Mouse (Mus musculus): ENCODE data around the gene Fndc8. TPM values are rescaled to one million over a fixed set of nuclear protein-coding genes. Genes with fewer than 3 reads are reported as not detected.

Gene Fndc8
- total RNA-seq, 1 experiment, result not detected

GRCm38 (mm10) chr11:82886559-82886958 lies 5.4 kb upstream of the Fndc8 start:
- Histone ChIP-seq H3K9ac (ENCODE audit: insufficient read depth, low read depth, low read length, poor library complexity, severe bottlenecking) (no peak overlapping the region), H3K27ac (ENCODE audit: insufficient read depth, low read depth, low read length, poor library complexity, severe bottlenecking) (no peak overlapping the region), H3K36me3 (ENCODE audit: control insufficient read depth, insufficient read depth, low read length, poor library complexity, severe bottlenecking) (peaks cover 2% of the 10 kb centered on the region; the same call in 1 of the 2 replicates), H3K4me3 (ENCODE audit: insufficient read depth in 1 of 2, low read depth in 1 of 2, low read length in 2 of 2, poor library complexity in 1 of 2, severe bottlenecking in 1 of 2) (no peak overlapping the region), H3K9me3 (ENCODE audit: control insufficient read depth, insufficient read depth, low read depth, low read length) (no peaks in the 10 kb centered on the region), H3K4me1 (ENCODE audit: control insufficient read depth in 2 of 2, insufficient read depth in 2 of 2, low read length in 2 of 2, poor library complexity in 1 of 2) (peaks cover 6 to 20% of the 10 kb centered on the region in 2 experiments; a peak in 2 of 4 replicates)
- no peak for DNase-seq (ENCODE audit: low read depth, low spot score)
- in situ Hi-C loops (cut with MboI; ENCODE audit: low sequenced_read_pairs in 2 of 2, unreplicated experiment in 2 of 2), result loop anchor here in 1 of 2 experiments (25.0 kb wide), 1 partner anchor 649 kb away; no protein-coding TSS in a partner anchor
- peak; percentile 85 for TF ChIP-seq ZNF384 (IDR thresholded peaks at IDR 0.05; ENCODE audit: low read depth, low read length)
- no peak for TF ChIP-seq HCFC1 (IDR thresholded peaks at IDR 0.05; ENCODE audit: borderline replicate concordance, insufficient read depth, low read length)

- Histone ChIP-seq H3K9ac (ENCODE audit: insufficient read depth, low read depth, low read length, poor library complexity, severe bottlenecking) (no peak overlapping the region), H3K4me1 (ENCODE audit: control insufficient read depth in 2 of 2, insufficient read depth in 2 of 2, low read length in 2 of 2, poor library complexity in 1 of 2) (peaks cover 0 to 10% of the 10 kb centered on the region in 2 experiments; a peak in 1 of 4 replicates), H3K36me3 (ENCODE audit: control insufficient read depth, insufficient read depth, low read length, poor library complexity, severe bottlenecking) (no peaks in the 10 kb centered on the region), H3K27ac (ENCODE audit: insufficient read depth, low read depth, low read length, poor library complexity, severe bottlenecking) (no peak overlapping the region), H3K4me3 (ENCODE audit: insufficient read depth in 1 of 2, low read depth in 1 of 2, low read length in 2 of 2, poor library complexity in 1 of 2, severe bottlenecking in 1 of 2) (no peak overlapping the region), H3K9me3 (ENCODE audit: control insufficient read depth, insufficient read depth, low read depth, low read length) (no peaks in the 10 kb centered on the region)
- DNase-seq (ENCODE audit: low read depth, low spot score), result no peak
- TF ChIP-seq MAFK (IDR thresholded peaks at IDR 0.05; ENCODE audit: insufficient read depth, low read depth, low read length) (no peak), ZC3H11A (IDR thresholded peaks at IDR 0.05; ENCODE audit: borderline replicate concordance, low read depth, low read length) (no peak), ZNF384 (IDR thresholded peaks at IDR 0.05; ENCODE audit: low read depth, low read length) (no peak), HCFC1 (IDR thresholded peaks at IDR 0.05; ENCODE audit: borderline replicate concordance, insufficient read depth, low read length) (no peak), CHD2 (IDR thresholded peaks at IDR 0.05; ENCODE audit: low read depth, low read length) (no peak)
- in situ Hi-C loops (cut with MboI; ENCODE audit: low sequenced_read_pairs in 2 of 2, unreplicated experiment in 2 of 2), result loop anchor here in 1 of 2 experiments (25.0 kb wide), 1 partner anchor 651 kb away; no protein-coding TSS in a partner anchor
Observed at GRCm38 (mm10) chr11:82888491-82888946, 3.4 kb upstream of the Fndc8 start.

- in situ Hi-C loops (cut with MboI; ENCODE audit: low sequenced_read_pairs in 2 of 2, unreplicated experiment in 2 of 2), result loop anchor here in 1 of 2 experiments (25.0 kb wide), 1 partner anchor 652 kb away; no protein-coding TSS in a partner anchor
- H3K4me1 ChIP-seq (ENCODE audit: control insufficient read depth in 2 of 2, insufficient read depth in 2 of 2, low read length in 2 of 2, poor library complexity in 1 of 2), result peaks cover 0 to 5% of the 10 kb centered on the region in 2 experiments; a peak in 1 of 4 replicates
- no peaks in the 10 kb centered on the region for H3K36me3 ChIP-seq (ENCODE audit: control insufficient read depth, insufficient read depth, low read length, poor library complexity, severe bottlenecking)
- DNase-seq (ENCODE audit: low read depth, low spot score), result no peak
- H3K4me3 ChIP-seq (ENCODE audit: insufficient read depth in 1 of 2, low read depth in 1 of 2, low read length in 2 of 2, poor library complexity in 1 of 2, severe bottlenecking in 1 of 2), result peak overlapping the region; percentile 71 to 90
- H3K9me3 ChIP-seq (ENCODE audit: control insufficient read depth, insufficient read depth, low read depth, low read length), result no peaks in the 10 kb centered on the region
- H3K9ac ChIP-seq (ENCODE audit: insufficient read depth, low read depth, low read length, poor library complexity, severe bottlenecking), result peak overlapping the region; percentile 75
- TF ChIP-seq HCFC1 (IDR thresholded peaks at IDR 0.05; ENCODE audit: borderline replicate concordance, insufficient read depth, low read length), result no peak
- no peak for TF ChIP-seq CHD2 (IDR thresholded peaks at IDR 0.05; ENCODE audit: low read depth, low read length)
- no peak for TF ChIP-seq MAFK (IDR thresholded peaks at IDR 0.05; ENCODE audit: insufficient read depth, low read depth, low read length)
- no peak for TF ChIP-seq ZC3H11A (IDR thresholded peaks at IDR 0.05; ENCODE audit: borderline replicate concordance, low read depth, low read length)
- TF ChIP-seq ZNF384 (IDR thresholded peaks at IDR 0.05; ENCODE audit: low read depth, low read length), result no peak
- H3K27ac ChIP-seq (ENCODE audit: insufficient read depth, low read depth, low read length, poor library complexity, severe bottlenecking), result no peak overlapping the region
Observed at GRCm38 (mm10) chr11:82889524-82890341, 2.2 kb upstream of the Fndc8 start.

GRCm38 (mm10) chr11:82890342-82890762 lies 1.6 kb upstream of the Fndc8 start, which contains the start of gene Rad51d:
Rad51d (minus strand) TSS chr11:82890614.
- no peak within 1 kb of the TSS for H3K27ac ChIP-seq (ENCODE audit: insufficient read depth, low read depth, low read length, poor library complexity, severe bottlenecking)
- no peaks in the 10 kb centered on the region for H3K36me3 ChIP-seq (ENCODE audit: control insufficient read depth, insufficient read depth, low read length, poor library complexity, severe bottlenecking)
- H3K9me3 ChIP-seq (ENCODE audit: control insufficient read depth, insufficient read depth, low read depth, low read length), result no peaks in the 10 kb centered on the region
- peaks cover 0 to 4% of the 10 kb centered on the region in 2 experiments; a peak in 1 of 4 replicates for H3K4me1 ChIP-seq (ENCODE audit: control insufficient read depth in 2 of 2, insufficient read depth in 2 of 2, low read length in 2 of 2, poor library complexity in 1 of 2)
- peak within 1 kb of the TSS; percentile 75 for H3K9ac ChIP-seq (ENCODE audit: insufficient read depth, low read depth, low read length, poor library complexity, severe bottlenecking)
- no peak for TF ChIP-seq CHD2 (IDR thresholded peaks at IDR 0.05; ENCODE audit: low read depth, low read length)
- TF ChIP-seq ZC3H11A (IDR thresholded peaks at IDR 0.05; ENCODE audit: borderline replicate concordance, low read depth, low read length), result peak; percentile 82
- peak within 1 kb of the TSS; percentile 71 to 90 for H3K4me3 ChIP-seq (ENCODE audit: insufficient read depth in 1 of 2, low read depth in 1 of 2, low read length in 2 of 2, poor library complexity in 1 of 2, severe bottlenecking in 1 of 2)
- DNase-seq (ENCODE audit: low read depth, low spot score), result peak; percentile 96
- in situ Hi-C loops (cut with MboI; ENCODE audit: low sequenced_read_pairs in 2 of 2, unreplicated experiment in 2 of 2), result loop anchor here in 1 of 2 experiments (25.0 kb wide), 1 partner anchor 653 kb away; no protein-coding TSS in a partner anchor

Measured in ES-E14 (cell line).